20 mouse cellular contexts compared by ENCODE assay signal in the genomic region with DNA sequence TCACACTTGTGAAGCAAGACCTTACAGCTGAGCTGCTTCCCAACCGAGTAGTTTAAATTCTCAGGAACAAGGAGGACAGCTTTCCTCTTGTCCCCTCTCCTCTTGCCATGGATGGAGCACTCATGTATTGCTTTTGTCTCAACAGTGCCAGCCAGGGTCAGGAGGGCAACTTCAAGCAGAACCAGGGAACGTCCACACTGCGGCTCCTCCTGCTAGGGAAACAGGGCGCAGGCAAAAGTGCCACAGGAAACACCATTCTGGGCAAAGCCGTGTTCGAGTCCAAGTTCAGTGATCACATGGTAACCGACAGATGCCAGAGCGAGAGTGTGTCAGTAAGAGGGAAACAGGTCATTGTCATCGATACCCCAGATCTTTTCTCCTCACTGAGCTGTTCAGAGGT. TPM values are rescaled to one million over a fixed set of nuclear protein-coding genes. Genes with fewer than 3 reads are reported as not detected.
"Had no signal": no experiment of that assay in that cellular context is flagged by ENCODE, and none has a peak within 500 bp of the region (broad histone marks: within the 10 kb centered on the region; RNA-seq: fewer than 3 reads in every experiment).

No protein-coding gene starts in this region.

- H3K27ac ChIP-seq: heart, embryonic 10.5 days; hindbrain, embryonic 13.5 days; hindbrain, embryonic 15.5 days; hindbrain, postnatal 0 days; limb, embryonic 13.5 days; limb, embryonic 15.5 days; liver, embryonic 12.5 days had no signal

- H3K36me3 ChIP-seq: heart, embryonic 10.5 days; heart, embryonic 12.5 days; hindbrain, embryonic 13.5 days; hindbrain, embryonic 15.5 days; limb, embryonic 13.5 days; limb, embryonic 15.5 days; liver, embryonic 12.5 days had no signal

- H3K4me3 ChIP-seq: heart, embryonic 10.5 days; heart, embryonic 12.5 days; hindbrain, embryonic 13.5 days; hindbrain, embryonic 15.5 days; limb, embryonic 13.5 days; limb, embryonic 15.5 days; liver, embryonic 12.5 days had no signal

- H3K4me1 ChIP-seq: heart, embryonic 10.5 days; hindbrain, embryonic 13.5 days; hindbrain, embryonic 15.5 days; limb, embryonic 13.5 days; limb, embryonic 15.5 days had no signal

- DNase-seq: forebrain, postnatal 0 days; gastrocnemius, postnatal 14 days; gastrocnemius, postnatal 36 days; heart, adult 18-20 months; heart, postnatal 10 days; kidney, adult 11 months; kidney, adult 8-10 months; kidney, postnatal 10 days; layer of hippocampus, adult 9-11 months; layer of hippocampus, postnatal 36 days; left cerebral cortex, postnatal 4 days had no signal

- H3K9ac ChIP-seq: forebrain, postnatal 0 days; heart, embryonic 12.5 days; hindbrain, embryonic 13.5 days; hindbrain, embryonic 15.5 days; limb, embryonic 13.5 days; limb, embryonic 15.5 days; liver, embryonic 12.5 days had no signal

- H3K27me3 ChIP-seq: heart, embryonic 12.5 days; hindbrain, embryonic 13.5 days; hindbrain, embryonic 15.5 days; limb, embryonic 13.5 days; limb, embryonic 15.5 days; liver, embryonic 12.5 days had no signal

RNA-seq across cellular contexts. Expression of a gene that starts 34.3 kb away (rescaled TPM):
- total RNA-seq: layer of hippocampus, adult 18-20 months had no signal
